Mouse (Mus musculus) midbrain, embryonic 10.5 days (tissue): ENCODE data around the gene Edaradd. TPM values are rescaled to one million over a fixed set of nuclear protein-coding genes. Genes with fewer than 3 reads are reported as not detected.
"Not testable (repeated sequence)": the region's sequence is repeated elsewhere in the genome, so short reads cannot be mapped to it uniquely, and the experiment has no call there.

Experiments
- DNase-seq: peaks from one replicate; pipeline ENCODE4 v3.0.0-alpha.2; 2017; ENCODE audit warnings: low spot score
- H3K27ac ChIP-seq: fragments of 300-500 bp; sonication (generic); replicated peaks from 2 replicates; pipeline ENCODE4 v1.5.1; 2016; ENCODE audit warnings: mild to moderate bottlenecking
- H3K27me3 ChIP-seq: fragments of 300-500 bp; sonication (generic); 2 replicates; pipeline ENCODE4 v1.6.1; 2016; ENCODE audit warnings: low read depth, mild to moderate bottlenecking; ENCODE audit not compliant: poor library complexity, severe bottlenecking
- H3K36me3 ChIP-seq: fragments of 300-500 bp; sonication (generic); 2 replicates; pipeline ENCODE4 v1.6.1; 2016; ENCODE audit warnings: mild to moderate bottlenecking, moderate library complexity
- H3K4me1 ChIP-seq: fragments of 300-500 bp; sonication (generic); 2 replicates; pipeline ENCODE4 v1.6.1; 2016
- H3K4me3 ChIP-seq: fragments of 300-500 bp; sonication (generic); 2 replicates; pipeline ENCODE4 v1.5.1; 2016; ENCODE audit warnings: mild to moderate bottlenecking, moderate library complexity
- H3K9me3 ChIP-seq: fragments of 300-500 bp; sonication (generic); replicated peaks from 2 replicates; pipeline ENCODE4 v1.6.1; 2016; ENCODE audit warnings: mild to moderate bottlenecking
- WGBS: fragments of 180-500 bp; shearing (Covaris S2); methylation state at CpG from one replicate; pipeline ENCODE4 v1.1.7; 2016; 5-methylcytosine and 5-hydroxymethylcytosine counted together
- polyA plus RNA-seq: library from polyadenylated mRNA; unstranded; fragments of >200 nt; fragmentation: Nextera tagmentation; extraction: Ambion mirVana; gene quantifications from 2 replicates; pipeline ENCODE4 v1.2.1, GENCODE M21; 2016

Edaradd gene
- polyA plus RNA-seq, 1 experiment from 2014 or later = 2.9 TPM

DNA sequence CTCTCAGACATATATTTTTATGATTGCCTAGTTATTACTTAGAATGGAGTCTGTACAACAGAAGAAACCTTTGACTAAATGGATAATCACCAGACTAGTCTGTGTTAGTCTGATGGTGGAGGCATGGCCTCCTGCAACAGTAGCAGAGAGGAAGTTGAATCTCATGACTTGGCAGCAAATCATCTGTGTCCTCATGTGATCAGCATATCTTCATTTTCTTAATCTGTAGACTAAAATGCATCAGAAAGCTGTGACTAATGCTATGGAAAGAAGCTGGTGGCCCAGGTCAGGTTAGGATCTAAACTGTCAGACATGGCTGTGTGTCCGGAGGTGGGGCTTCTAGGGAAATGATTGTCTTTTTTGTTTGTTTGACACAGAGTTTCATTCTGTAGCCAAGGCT lies 51.8 kb downstream of the Edaradd start:
- 87% methylated on average over 1 of the region's 1 CpGs for WGBS
- H3K27me3 ChIP-seq = no peaks in the 10 kb centered on the region
- no peak overlapping the region for H3K4me3 ChIP-seq
- H3K4me1 ChIP-seq = peaks cover 6% of the 10 kb centered on the region; the same call in 1 of the 2 replicates
- DNase-seq = no peak
- no peak overlapping the region for H3K27ac ChIP-seq
- no peaks in the 10 kb centered on the region for H3K9me3 ChIP-seq
- H3K36me3 ChIP-seq = no peaks in the 10 kb centered on the region

DNA sequence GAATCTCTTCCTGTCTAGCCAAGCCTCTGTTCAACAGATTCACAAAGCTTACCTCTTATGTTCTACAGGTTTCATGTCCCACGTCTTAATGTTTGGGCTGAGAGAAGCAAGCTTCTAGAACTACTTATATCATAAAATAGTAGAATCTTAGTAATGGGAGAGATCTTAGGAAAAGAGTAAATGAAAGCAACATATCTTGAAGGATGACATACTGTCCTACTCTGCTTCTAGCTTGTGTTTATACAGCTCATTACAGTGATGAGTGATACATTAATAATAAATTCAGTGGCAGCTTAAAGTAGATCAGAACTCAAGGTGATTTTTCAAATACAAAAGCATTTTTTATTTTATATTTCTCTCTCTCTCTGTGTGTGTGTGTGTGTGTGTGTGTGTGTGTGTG lies 55.4 kb downstream of the Edaradd start, which contains the start of gene Lgals8:
Gene Lgals8 (minus strand): TSS at position 101 of the 400 bp plus-strand sequence.
- H3K36me3 ChIP-seq = no peaks in the 10 kb centered on the region
- H3K9me3 ChIP-seq = no peaks in the 10 kb centered on the region
- peaks cover 16% of the 10 kb centered on the region for H3K4me1 ChIP-seq
- H3K27ac ChIP-seq = no peak within 1 kb of the TSS
- 86% methylated on average over 1 of the region's 1 CpGs for WGBS
- H3K4me3 ChIP-seq = no peak within 1 kb of the TSS
- DNase-seq = no peak
- no peaks in the 10 kb centered on the region for H3K27me3 ChIP-seq

GRCm38 (mm10) chr13:12464159-12464558 lies 56.1 kb downstream of the Edaradd start:
- H3K4me3 ChIP-seq, H3K36me3 ChIP-seq, DNase-seq, H3K27me3 ChIP-seq, H3K9me3 ChIP-seq, H3K27ac ChIP-seq: not testable (repeated sequence)
- 87% methylated on average over 6 of the region's 6 CpGs for WGBS
- H3K4me1 ChIP-seq = peaks cover 16% of the 10 kb centered on the region

DNA sequence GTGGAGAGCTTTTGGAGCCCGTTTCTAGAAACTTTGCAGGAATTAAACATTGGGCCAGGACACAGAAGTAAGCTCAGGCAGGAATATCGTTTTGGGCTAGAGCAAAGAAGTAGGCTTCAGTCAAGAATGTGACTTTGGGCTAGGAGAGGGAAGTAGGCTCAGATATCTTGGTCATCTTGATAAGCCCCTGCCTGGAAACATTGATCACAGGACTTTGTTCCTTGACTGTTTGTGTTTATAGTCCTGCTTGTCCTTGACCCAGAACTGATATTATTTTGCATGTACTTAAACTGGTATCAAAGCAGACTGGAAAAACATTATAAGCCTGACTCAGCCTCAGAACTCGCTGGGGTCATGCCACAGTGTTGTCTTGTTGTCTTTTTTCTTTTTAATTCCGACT lies 57.6 kb downstream of the Edaradd start:
- H3K9me3 ChIP-seq = no peaks in the 10 kb centered on the region

DNA sequence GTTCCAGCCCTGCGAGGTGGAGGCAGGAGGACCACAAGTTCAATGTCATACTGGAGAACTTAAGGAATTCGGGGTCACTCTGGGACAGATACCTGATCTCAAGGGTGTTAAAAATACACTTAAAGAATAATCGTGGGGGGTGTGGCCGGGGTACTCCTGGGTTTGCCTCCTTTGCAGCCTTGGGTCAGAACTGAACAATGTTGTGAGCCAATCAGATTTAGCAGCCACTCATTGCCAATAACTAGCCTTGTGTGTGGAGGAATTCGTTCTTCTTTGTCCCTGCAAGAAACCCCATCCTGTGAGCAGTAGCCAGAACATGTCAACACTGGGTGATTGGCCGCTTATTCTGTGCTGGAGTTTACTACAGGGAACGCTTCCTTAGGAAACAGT lies 58.5 kb downstream of the Edaradd start:
- Histone ChIP-seq H3K27ac (peak overlapping the region; percentile 84), H3K27me3 (no peaks in the 10 kb centered on the region), H3K36me3 (no peaks in the 10 kb centered on the region), H3K4me3 (peak overlapping the region; percentile 86), H3K9me3 (no peaks in the 10 kb centered on the region), H3K4me1 (peaks cover 16% of the 10 kb centered on the region)
- no peak for DNase-seq
- WGBS = 5% methylated on average over 7 of the region's 7 CpGs

More for the DNA sequence above, 57.6 kb downstream of the Edaradd start:
- no peak overlapping the region for H3K27ac ChIP-seq
- no peak for DNase-seq
- H3K4me3 ChIP-seq = no peak overlapping the region
- no peaks in the 10 kb centered on the region for H3K27me3 ChIP-seq
- no peaks in the 10 kb centered on the region for H3K36me3 ChIP-seq
- H3K4me1 ChIP-seq = peaks cover 16% of the 10 kb centered on the region
- 83% methylated on average over 4 of the region's 4 CpGs for WGBS

GRCm38 (mm10) chr13:12460881-12461729 lies 59.1 kb downstream of the Edaradd start:
- no peaks in the 10 kb centered on the region for H3K36me3 ChIP-seq
- no peaks in the 10 kb centered on the region for H3K9me3 ChIP-seq
- 1% methylated on average over 59 of the region's 59 CpGs for WGBS
- no peaks in the 10 kb centered on the region for H3K27me3 ChIP-seq
- H3K27ac ChIP-seq = peak overlapping the region; percentile 84
- peaks cover 16% of the 10 kb centered on the region for H3K4me1 ChIP-seq
- DNase-seq = peak; percentile 91
- peak overlapping the region; percentile 86 for H3K4me3 ChIP-seq

GRCm38 (mm10) chr13:12460443-12460842 lies 59.8 kb downstream of the Edaradd start:
- Histone ChIP-seq H3K4me1 (peaks cover 16% of the 10 kb centered on the region), H3K9me3 (no peaks in the 10 kb centered on the region), H3K27me3 (no peaks in the 10 kb centered on the region), H3K4me3 (peak overlapping the region; percentile 86), H3K27ac (0 out of 2 replicates have a peak overlapping the region, but pooled peaks have one; percentile 84), H3K36me3 (no peaks in the 10 kb centered on the region)
- DNase-seq = no peak
- WGBS = 11% methylated on average over 8 of the region's 8 CpGs

DNA sequence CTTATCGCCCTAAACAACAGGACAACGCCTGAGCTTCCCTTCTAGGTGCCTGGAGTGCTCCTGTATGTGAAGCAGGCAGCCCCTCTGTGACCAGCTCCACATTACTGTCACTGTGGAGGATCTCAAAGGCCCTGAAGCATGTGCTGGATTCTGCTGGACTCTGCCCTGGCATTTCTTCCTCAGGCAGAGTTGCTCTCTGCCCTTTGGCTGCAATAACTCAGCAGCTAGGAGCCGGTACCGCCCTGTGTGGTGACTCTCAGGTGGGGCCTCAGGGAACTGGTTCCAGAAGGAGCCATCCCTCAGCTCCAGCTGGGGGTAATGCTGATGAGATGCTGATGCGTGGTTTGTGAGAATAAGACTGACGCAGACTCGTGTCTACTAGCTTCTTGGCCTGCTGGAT lies 63.5 kb downstream of the Edaradd start:
- Histone ChIP-seq H3K27me3 (no peaks in the 10 kb centered on the region), H3K9me3 (no peaks in the 10 kb centered on the region), H3K4me3 (no peak overlapping the region), H3K4me1 (peaks cover 11% of the 10 kb centered on the region), H3K27ac (no peak overlapping the region), H3K36me3 (no peaks in the 10 kb centered on the region)
- WGBS = 81% methylated on average over 7 of the region's 7 CpGs
- DNase-seq = no peak

DNA sequence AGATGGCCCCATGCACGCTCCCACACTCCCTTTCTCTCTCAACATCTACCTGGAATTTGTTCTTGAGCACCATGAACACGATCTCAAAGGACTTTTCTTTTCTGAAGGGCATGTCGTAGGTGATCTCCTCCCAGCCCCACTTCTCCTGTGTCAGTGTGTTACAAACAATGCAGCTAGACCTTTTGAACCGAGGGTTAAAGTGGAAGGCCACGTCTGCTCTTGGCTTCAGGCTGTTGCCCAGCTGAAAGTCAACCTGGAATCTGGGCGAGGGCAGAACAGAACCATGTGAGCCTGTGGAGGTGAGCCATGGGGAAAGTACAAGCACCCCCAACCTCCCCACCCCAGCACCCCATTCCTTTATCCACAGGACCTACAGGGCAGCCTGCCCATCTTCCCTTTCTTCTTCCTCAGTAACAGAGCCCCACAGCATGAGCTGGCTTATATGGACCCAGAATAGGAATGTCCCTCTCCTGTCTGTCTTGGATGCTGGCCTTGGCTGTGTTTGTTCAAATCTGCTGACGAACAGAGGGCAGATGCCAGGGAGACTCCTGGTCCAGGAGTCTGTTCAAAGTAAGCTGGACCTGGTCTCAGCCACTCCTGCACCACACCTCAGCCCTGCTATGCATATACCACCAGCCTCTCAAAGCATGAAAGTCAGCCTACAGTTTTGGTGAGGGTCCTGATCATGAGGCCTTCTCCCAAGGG lies 65.4 kb downstream of the Edaradd start:
- no peak overlapping the region for H3K4me3 ChIP-seq
- no peaks in the 10 kb centered on the region for H3K4me1 ChIP-seq
- H3K27ac ChIP-seq = no peak overlapping the region
- H3K36me3 ChIP-seq = no peaks in the 10 kb centered on the region
- no peaks in the 10 kb centered on the region for H3K27me3 ChIP-seq
- WGBS = 82% methylated on average over 7 of the region's 7 CpGs
- no peak for DNase-seq
- H3K9me3 ChIP-seq = no peaks in the 10 kb centered on the region

DNA sequence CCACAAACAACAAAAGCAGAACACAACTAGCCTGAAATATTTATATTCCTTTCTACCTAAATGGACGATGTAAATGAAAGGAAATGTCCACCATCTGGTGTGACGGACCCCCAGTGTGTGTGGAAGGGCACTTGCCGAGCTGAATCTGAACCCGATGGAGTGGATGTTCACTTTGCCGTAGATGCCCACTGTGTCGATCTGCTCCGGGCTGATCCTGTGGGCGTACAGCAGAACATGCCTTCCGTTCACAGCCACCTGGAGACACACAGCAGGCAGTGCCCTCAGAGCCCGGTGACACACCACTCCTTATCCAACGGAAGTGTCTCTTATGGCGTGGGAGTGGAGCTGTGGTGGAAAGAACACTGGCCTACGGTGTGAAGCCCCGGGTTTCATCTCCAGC lies 67.1 kb downstream of the Edaradd start:
- no peak overlapping the region for H3K4me3 ChIP-seq

GRCm38 (mm10) chr13:12442008-12442587 lies 78.1 kb downstream of the Edaradd start:
- Histone ChIP-seq H3K9me3 (no peaks in the 10 kb centered on the region), H3K27ac (no peak overlapping the region), H3K4me1 (no peaks in the 10 kb centered on the region), H3K4me3 (no peak overlapping the region), H3K36me3 (peaks cover 46% of the 10 kb centered on the region), H3K27me3 (no peaks in the 10 kb centered on the region)
- 89% methylated on average over 2 of the region's 2 CpGs for WGBS
- DNase-seq = no peak

More for the DNA sequence above, 67.1 kb downstream of the Edaradd start:
- Histone ChIP-seq H3K36me3 (no peaks in the 10 kb centered on the region), H3K9me3 (no peaks in the 10 kb centered on the region), H3K27me3 (no peaks in the 10 kb centered on the region), H3K4me1 (no peaks in the 10 kb centered on the region), H3K27ac (no peak overlapping the region)
- no peak for DNase-seq
- WGBS = 89% methylated on average over 14 of the region's 14 CpGs

- Histone ChIP-seq H3K4me1 (no peaks in the 10 kb centered on the region), H3K36me3 (peaks cover 57% of the 10 kb centered on the region), H3K4me3 (no peak overlapping the region), H3K27ac (no peak overlapping the region), H3K9me3 (no peaks in the 10 kb centered on the region), H3K27me3 (no peaks in the 10 kb centered on the region)
- no peak for DNase-seq
- WGBS = 93% methylated on average over 6 of the region's 6 CpGs
Measured at GRCm38 (mm10) chr13:12440813-12441212, 79.4 kb downstream of the Edaradd start.

DNA sequence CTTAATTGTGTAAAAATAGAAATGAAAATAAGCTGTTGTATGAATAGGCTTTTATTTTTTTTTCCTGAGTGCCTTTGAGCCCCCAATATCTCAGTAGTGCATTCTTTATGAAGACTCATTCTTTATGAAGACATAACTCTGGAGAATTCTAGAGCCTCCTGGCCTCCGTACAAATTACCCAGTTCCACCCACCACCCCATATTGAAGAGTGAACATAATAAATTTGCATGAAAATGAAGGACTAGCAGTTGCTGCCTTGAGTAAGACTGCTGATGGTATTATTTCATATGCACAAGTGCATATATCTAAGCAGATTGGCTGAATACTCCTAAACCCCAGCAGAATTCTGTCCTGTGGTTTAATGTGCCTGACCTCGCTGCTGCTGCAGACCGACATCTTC lies 80.7 kb downstream of the Edaradd start:
- no peaks in the 10 kb centered on the region for H3K9me3 ChIP-seq
- H3K27ac ChIP-seq = no peak overlapping the region
- H3K27me3 ChIP-seq = no peaks in the 10 kb centered on the region
- WGBS = 94% methylated on average over 3 of the region's 3 CpGs
- no peak for DNase-seq
- H3K36me3 ChIP-seq = peaks cover 69% of the 10 kb centered on the region
- no peaks in the 10 kb centered on the region for H3K4me1 ChIP-seq
- H3K4me3 ChIP-seq = no peak overlapping the region
